Mouse (Mus musculus) layer of hippocampus, adult 11-12 months (tissue): Measurements from ENCODE around the gene Ldlrad3.

Source experiments
- DNase-seq: peaks from one replicate; pipeline ENCODE4 v3.0.0; 2022; ENCODE audit warnings: low spot score

The Ldlrad3 gene

DNA sequence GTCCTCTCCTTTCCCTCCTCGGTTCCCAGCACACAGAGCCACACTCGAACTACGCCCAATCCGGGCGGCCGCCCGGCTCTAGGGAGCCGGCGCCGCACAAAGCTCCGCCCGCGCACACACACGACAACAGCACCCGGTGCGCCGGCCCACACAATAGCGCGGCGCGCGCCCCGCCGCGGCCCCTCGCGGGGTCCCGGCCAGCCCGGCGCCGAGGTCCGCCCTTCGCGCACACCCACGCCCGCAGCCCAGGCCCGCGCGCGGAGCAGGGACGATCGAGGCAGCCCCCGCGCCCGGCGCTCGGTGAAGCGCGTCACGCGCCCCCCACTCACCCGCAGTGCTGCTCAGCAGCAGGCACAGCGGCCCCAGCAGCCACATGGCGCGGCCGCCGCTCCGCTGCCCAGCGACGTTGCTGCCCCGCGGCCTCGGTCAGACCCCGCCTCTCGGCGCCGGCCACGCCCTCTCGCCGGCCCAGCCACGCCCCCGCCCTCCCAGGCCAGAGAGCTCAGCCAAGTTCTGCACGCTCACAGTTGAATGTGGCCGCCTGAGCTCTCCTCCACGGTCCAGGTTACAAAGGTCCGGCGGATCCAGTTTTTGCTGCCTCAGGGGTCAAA is at the start of gene Ldlrad3:
Ldlrad3 (minus strand) TSS at position 435 of the 611 bp plus-strand sequence.
- peak; percentile 85 for DNase-seq

DNA sequence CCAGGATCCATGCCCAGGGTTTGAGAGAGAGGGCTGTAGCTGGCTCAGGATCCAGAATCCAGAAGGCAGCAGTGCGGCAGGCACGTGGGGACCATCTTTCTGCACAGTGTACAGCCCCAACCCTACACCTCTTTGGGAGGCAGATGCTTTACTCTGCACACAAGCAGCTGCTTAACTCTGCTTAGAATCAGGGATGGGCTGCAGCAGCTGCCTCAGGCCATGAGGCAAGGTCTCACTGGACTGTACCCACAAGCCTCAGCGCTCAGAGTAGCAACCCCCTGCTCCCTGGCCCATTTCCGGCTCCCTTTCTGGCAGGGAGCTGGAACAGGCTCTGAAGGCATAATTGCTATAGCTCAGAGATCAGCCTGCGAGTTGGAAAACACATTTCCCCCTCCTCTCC is 45.3 kb upstream of the Ldlrad3 start:
- no peak for DNase-seq

DNA sequence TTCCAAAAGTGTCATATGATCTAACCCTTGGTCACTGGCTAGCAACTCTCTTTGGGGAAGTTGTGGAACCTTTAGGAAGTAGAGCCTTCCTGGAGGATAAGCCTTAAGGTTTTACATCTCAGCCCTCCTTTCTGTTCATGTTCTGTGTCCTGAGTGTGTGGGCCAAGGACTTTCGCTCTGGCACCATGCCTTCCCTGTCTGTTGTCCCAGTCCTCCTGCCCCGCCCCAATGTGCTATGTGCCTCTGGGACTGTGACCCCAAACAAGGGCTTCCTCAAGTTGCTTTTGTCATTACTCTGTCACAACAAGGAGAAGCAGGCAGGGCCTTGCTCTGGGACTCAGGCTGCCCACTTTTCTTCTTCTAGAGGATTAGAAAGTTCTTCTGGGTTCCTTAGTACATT is 42.9 kb upstream of the Ldlrad3 start:
- no peak for DNase-seq

DNA sequence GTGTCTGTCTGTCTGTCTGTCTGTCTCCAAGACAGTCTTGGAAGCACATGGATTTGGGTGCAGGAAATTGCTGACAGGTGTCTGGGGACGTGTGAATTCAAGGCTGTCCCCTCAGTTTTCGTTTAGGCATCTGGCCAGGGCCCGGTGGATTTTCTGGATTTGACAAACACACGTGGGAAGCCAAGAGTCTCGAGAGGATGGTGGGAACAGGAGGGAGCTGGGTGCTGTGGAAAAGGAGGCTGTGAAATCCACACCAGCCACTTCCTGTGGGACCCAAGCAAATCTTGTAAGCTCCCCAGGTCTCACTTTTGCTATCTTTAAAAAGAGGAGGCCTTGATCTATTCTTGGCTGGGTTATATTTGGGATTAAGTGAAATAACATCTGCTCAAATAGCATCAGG is 42.1 kb upstream of the Ldlrad3 start:
- no peak for DNase-seq

DNA sequence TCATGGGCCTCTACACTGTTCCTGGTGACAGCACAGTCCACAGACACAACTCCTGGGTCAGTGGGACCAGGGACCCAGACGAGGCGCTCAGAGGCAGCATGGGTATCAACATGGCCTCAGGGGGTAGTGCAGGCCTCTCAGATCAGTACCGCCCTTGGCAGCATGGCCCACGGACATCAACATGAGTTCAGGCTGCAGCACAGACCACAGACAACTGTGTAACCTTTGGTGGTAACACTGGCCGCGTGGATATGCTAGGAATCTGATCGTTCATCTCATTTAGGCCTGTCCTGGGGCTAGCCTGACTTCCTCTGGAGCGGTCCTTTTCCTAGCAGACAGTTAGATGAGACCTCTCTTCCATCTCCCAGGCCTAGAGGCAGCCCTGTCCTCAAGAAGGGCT is 41.7 kb upstream of the Ldlrad3 start:
- DNase-seq = no peak

DNA sequence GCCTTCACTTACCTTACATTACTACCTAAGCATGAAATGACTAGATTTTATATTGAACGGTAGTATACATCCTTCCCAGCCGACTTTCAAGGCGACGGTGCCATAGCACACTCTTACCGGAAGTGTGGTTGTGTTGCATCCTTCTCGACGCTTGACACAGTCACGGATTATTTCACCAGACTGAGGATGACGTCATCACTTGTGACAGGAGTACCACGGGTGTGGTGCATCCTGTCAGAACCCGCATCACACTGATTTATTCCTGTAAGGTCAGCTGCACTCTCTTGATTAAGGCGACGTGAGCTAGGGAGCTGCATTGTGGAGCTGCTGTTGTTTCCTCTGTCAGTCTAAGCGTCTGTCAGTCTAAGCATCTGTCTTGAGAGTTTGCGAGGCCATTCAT is 40.1 kb upstream of the Ldlrad3 start:
- DNase-seq = no peak

DNA sequence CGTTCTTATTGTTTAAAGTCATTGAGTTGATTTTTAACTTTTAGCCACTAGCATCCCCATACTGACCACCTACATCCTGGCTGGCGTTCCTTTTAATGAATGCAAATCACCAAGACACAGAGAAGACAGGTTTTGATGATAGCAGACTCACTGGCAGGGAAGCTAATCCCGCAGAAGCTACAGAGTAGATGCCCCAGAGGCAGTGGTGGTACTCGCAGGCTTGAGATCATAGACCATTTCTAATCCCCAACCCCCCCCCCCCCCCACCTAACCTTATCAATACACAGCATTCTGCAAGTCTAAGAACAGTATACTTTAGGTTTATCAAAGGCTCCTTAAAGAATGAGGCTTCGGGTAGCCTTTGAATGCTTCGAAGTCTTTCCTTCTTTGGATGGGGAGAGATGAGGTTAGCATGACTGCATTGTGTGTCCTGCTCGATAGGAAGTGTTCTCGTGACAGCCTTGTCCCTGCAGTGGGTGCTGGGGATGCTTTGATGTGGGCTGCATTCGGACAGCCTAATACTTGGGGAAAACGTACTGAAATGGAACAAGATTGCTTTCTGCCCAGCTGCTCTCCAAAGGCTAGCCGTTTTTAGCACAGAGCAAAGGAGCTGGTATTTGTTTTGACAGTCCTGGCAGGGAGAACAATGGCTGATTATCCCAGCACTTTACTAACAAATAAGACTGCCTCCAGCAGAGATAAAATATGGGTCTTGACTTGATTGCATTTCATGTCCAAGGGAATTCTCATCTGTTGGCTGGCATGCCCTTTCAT is 37.4 kb upstream of the Ldlrad3 start:
- DNase-seq = peak; percentile 24

DNA sequence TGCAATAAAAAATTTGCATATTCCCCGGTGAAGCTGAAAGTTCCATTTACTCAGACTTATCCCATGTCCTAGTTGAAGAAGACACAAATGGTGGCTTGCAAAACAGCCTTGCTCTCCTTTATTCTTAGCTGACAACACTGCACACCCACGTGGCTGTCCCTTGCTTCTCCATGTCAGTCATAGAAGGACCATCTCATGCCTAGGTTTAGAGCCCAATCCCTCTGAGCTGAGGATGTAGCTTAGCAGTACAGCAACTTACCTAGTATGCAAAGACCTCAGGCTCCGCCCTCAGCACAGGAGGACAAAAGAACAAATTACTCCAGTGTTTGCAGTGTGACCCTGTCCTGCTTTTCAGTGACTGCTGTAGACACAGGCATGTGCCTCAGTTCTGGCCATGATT is 36.6 kb upstream of the Ldlrad3 start:
- DNase-seq = no peak

DNA sequence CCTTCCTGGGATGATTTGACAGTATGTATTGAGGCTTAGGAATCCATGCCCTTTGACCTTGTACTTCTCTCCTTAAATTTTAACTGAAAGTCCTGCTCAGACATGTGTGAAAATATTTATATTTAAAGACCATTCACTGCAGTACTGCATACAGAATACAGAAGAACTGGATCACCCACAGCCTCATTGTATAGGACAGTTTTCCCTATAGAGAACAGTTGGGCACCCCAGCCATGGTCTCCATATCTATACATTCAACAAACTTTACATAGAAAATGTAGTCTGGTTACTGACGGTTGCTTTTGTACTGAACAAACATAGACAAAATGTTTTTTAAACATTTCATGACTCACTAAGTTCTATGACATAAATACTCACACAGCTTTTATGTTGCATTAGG is 30.6 kb upstream of the Ldlrad3 start:
- DNase-seq = no peak

DNA sequence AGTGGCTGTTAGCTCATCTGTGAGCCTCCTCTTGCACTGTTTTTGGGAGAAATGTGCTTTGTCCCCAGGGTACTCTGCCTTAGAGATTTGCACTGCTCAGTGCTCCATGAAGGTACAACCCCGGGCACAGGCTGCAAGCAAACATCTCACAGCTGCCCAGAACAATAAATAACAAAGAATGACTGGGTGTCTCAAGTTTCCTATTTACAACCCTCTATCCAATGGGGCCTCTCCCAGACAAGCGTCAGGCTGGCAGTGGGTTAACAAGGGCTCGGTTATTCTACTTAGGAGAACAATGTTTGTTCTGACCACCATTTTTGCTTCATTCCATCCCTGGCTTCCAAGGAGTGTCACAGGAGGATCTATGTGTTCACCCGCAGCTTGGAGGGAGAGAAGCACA is 25.9 kb upstream of the Ldlrad3 start:
- DNase-seq = no peak

DNA sequence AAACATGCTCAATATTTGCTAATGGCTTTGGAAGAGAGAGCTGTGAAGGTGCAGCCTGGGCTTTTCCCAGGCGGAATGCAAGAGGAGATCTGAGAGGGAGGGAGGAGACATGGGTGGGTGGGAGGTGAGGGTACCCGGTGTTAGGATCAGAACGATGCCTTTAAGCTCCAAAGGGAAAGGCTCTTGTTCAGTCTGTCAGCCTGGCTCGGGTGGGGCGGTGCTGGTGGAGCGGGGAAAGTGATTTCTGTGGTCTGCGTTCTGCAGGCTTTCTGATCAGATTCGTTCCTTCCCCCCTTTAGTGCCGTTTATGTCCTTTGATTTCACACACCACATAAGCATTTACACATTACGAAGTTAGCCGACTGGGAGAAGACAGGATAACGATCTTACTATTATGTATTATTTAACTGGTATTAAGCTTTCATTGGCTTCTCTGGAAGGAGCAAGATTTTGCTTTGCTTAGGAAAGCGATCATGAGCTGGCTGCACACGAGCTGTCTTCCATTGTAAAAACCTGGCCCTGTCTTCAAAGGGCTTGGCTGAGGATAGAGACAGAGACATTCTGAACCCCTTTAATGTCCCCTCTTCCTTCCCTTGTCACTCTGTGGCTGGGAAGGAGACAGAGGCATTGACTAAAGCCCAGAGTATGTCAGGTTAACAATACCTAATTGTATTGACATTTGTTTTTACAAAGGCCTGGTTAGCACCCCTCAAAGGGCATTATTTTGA is 19.7 kb upstream of the Ldlrad3 start:
- DNase-seq = no peak

DNA sequence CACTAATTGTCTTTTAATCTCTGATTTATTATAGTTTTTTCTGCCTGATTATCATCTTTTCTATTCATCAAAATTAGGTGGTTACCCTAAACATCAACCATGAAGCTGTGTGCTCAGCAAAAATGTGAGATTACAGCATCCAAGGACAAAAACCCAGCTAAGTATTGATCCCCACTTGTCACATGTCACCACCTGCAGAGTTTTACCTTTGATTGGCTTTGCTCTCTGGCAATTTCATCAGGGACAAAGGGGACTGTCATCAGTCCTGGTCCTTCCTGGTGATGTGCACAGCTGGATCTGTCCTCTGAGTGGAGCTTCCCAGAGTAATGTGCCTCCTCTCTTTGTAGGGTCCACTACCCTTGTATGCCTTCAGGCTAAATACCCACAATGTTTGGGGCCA is 17.3 kb upstream of the Ldlrad3 start:
- DNase-seq = no peak

DNA sequence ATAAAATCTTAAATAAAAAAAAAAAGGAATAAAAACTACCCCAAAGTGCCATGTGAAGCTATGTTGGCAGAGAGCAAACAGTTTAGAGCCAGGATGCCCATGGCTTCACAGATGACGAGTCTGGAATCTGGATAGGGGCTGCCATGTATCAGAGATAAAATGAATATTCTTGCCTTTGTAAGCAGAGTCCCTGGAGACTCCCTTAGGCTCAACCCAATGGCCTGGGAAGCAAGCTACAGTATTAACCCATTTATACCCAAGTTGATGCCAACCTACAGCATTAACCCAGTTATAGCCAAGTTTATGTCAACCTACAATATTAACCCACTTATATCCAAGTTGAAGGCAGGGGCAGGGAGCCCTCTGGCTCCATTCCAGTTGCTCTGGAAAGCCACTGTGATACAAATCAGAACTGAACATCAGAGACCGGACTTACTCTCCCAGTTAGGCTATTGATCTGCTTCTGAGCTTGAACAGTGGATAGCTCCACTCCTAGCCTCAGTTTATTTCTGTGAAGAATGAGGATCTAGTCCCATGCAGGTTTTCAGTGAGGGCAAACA is 16.1 kb upstream of the Ldlrad3 start:
- no peak for DNase-seq

DNA sequence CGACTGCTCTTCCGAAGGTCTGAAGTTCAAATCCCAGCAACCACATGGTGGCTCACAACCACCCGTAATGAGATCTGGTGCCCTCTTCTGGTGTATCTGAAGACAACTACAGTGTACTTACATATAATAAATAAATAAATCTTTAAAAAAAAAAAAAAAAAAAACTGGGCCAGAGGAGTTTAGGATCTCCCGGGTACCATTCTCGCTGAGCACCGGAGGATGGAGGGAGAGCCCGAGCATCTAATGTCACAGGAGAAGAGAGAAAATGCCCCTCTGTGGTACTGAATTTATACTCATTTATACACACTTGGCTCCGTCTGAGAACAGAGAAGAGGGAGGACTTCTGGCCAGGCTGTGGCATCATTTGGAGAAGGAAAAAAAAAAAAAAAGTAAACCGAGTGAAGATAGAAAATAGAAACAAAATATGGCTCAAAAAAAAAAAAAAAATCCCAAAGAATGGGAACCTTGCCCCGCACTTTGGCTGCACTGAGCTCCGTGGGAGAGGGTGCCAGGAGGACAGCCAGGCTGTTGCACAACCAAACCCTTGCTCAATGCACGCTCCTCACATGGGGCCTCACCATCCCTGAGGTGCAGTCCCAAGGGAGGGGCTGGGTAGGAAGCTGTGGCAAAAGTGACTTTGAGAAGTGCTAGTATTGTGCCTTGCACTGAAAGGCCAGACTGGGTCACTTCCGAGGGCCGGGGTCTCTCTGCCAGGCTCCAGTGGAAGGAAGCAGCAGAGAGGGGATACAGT is 15.2 kb upstream of the Ldlrad3 start:
- DNase-seq = peak; percentile 35

DNA sequence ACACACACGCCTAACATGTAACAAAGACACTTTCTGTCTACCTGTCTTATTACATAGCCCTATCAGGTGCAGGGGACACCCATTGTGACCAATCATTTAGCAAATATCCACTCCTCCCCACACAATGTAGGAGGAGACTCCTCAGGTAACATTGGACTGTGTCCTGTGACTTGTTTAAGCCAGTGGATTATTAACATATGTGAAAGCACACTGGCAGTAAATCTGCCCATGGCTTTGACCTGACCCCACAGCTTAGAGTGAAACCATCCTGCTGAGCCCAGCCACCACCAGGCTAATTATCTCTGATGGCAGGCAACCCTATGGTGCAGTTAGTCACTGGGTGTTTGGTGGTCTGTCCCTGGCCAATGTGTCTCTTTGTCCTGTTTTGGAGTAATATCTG is 11.1 kb upstream of the Ldlrad3 start:
- no peak for DNase-seq

DNA sequence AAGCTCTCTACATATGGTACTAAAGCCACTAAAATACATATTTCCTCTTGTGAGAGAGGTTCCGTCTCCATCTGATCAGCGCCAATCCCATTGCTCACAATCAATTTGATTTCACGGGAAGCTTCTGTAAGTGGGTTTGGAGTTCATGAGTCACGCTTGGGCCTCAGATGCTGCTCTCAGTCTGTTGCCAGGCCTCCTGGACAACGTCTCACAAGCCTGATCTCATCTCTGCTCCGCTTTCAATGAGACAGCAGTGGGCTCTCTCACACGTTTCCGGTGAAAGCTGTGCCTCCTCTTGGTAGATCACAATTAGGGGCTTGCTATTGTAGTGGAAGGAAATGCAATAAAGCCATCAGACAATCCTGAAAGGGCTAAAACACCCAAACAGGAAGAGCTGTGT is 10.5 kb upstream of the Ldlrad3 start:
- no peak for DNase-seq

DNA sequence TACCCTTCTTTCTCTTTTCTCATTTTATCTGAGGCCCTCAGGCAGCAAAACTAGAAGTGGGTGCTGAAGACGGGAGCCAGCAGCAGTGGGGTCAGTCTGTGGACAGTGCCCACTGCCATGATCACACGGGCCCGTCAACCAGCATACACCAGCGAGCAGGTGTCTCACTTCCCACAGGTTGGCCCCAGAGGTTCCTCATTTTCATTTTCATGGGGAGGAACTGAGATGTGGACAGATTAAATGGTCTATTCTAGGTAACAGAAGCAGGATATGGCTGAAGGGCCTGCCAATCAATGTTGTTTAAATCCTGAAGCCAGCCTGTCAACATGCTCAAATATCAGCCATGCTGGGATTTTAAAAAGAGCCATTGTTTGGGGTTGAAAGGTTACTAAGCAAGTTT is 9.3 kb upstream of the Ldlrad3 start:
- no peak for DNase-seq

DNA sequence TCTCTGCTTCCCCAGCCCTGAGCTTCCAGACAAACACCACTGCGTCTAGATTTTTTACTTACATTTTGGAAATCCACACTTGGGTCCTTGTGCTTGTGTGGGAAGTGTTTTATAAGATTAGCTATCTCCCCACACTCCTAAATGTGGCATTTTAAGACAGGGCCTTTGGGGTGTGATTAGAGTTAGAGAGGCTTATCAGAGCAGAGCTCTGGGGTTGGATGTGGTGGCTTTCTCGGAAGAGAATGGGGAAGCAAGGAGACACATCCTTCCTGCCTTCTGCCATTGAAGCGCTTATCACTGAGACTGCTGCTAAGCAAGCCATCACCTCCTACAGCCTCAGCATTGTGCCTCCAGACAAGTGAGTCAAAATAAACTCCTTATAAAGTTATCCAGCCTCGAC is 8.1 kb upstream of the Ldlrad3 start:
- no peak for DNase-seq

DNA sequence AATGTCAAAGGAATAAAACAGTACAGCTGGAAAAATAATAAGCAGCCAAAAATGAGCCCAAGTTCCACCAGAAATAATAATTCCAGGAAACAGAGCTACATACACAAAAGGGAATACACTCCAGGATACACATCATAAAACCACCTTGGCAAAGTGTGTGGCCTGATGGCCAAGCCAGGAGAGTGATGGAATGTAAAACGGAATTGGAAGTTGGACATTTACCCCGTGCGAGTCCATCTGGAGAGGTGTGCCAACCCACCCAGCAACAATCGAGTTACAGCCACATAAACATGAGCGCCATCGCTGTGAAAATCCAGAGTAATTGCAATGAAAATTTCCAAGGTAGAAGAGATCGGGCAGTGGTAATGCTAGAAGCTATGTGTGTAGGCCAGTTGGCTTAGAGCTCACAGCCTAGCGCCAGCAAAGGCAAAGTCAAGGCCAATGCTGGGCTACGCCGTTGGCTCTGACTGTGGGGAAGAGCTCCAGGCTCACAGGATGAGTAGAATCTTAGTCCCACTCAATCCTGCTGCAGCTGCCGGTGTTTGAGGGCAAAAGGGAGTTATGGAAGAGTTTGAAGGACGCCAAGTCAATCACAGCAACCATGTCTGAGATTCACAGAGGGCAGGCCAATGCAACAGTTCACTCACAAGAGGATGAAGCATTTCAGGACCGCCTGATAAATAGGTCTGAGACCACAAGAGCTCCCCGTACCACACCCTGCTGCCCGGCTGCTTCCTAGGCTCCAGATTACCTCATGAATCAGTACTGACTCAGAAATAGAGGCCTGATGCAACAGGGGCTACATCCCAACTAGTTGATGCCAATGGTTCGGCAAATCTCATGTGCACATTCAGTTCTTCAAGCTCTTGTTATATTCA is 7.0 kb upstream of the Ldlrad3 start:
- no peak for DNase-seq

DNA sequence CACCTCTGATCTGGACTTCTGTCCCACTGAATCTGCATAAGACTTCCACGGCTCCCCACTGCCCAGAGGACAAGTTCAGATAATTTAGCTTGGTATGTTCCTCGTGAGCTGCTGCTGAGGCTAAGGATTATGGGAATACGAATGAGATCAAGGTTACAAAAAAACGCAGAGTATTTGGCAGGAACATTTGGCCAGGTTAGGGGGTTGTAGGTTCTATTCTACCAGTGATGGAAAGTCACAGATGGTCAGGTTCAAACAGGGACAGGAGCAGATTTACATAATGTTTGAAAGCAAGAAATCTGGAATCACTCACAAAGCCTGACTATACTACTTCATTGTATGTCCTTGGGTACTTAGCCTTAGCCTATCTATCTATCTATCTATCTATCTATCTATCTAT is 5.6 kb upstream of the Ldlrad3 start:
- DNase-seq = no peak

DNA sequence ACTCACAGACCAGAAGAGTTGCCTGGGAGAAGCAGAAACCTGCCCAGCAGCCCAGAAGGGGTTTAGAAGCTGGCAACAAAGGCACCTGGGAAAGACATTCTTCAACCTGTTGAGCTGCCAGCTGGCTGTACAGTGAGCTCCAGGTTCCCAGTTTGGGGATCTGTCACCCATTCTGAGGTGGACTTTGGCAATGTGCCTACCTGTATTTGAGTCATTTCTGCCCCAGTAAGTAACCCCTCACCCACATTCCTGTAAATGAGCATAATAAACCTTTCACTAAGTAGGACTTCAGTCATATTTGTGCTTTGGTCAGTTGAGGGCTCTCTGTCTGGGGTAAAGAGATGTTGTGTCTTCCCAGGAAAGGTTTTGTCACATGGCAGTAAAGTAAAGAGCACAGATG is 4.8 kb upstream of the Ldlrad3 start:
- DNase-seq = no peak
